Mouse (Mus musculus) left cerebral cortex, postnatal 10 days (tissue): ENCODE data around the gene Tlr3. TPM values are rescaled to one million over a fixed set of nuclear protein-coding genes. Genes with fewer than 3 reads are reported as not detected.
A peak's percentile ranks its signal among the peaks of the same experiment; 100 is the strongest.

Experiments used
- DNase-seq, 2 experiments: peaks; one replicate each; pipeline ENCODE4 v3.0.0; 2021 to 2022; ENCODE audit warnings: low spot score in 2 of 2, mixed read lengths in 1 of 2; ENCODE audit errors: extremely low spot score in 1 of 2
- intact Hi-C: fragments of 180-260 bp; cut with DNase I; formaldehyde crosslinking; loops from one replicate; pipeline ENCODE4 v1.15.1; 2025
- total RNA-seq, 2 experiments: library from RNA; stranded (reverse); gene quantifications; 2 replicates each; pipeline ENCODE4 v1.2.3; 2021

Tlr3 gene
- total RNA-seq, result 1 to 10 TPM; 3.5 to 4.3 TPM

DNA sequence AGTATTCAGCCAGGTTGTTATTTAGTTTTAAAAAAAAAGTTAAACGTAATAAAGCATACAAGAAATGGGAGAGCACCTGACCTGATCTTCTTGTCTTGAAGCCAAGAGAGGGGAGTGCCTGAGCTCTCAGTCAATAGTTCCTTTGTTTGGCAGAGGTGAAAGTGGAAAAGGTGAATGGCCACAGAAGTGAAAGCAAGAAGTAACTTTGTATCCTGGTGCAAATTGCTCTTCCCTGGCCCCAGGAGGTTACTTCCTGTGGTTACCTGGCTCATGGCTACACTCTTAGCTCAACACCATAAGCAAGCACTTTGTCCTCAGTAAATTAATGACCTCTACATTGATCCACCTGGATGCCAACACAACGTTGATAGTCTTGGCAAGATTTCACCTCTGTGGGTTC lies at the start of gene Tlr3:
Tlr3 (minus strand) TSS at position 199 of the 400 bp plus-strand sequence.
- intact Hi-C loops, result no loop called here
- DNase-seq, result no peak

DNA sequence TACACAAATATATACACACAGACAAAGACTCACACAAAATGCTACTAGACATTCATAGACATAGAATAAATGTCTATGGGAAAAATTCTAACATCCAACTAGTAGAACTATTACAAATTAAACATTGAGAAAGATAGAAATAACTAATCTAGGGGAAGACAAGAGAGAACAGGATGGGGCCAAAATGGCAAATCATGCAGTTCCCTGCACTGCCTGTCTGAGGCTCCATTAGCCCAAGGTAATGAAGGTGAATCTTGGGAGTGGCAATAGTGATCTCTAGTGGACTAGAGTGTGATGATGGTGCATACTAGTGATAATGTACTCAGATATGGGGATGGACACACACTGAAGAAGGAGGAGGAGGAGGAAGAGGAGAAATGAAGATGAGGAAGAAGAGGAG lies 47.0 kb upstream of the Tlr3 start:
- intact Hi-C loops, result no loop called here

GRCm38 (mm10) chr8:45454426-45454825 lies 43.5 kb upstream of the Tlr3 start:
- intact Hi-C loops, result loop anchor here (1.0 to 5.0 kb wide), 3 partner anchors 173 to 480 kb away; partner anchors contain the start of gene Ccdc110
- DNase-seq, result peak; percentile 44 to 76

More for the DNA sequence above, 47.0 kb upstream of the Tlr3 start:
- DNase-seq, result no peak

DNA sequence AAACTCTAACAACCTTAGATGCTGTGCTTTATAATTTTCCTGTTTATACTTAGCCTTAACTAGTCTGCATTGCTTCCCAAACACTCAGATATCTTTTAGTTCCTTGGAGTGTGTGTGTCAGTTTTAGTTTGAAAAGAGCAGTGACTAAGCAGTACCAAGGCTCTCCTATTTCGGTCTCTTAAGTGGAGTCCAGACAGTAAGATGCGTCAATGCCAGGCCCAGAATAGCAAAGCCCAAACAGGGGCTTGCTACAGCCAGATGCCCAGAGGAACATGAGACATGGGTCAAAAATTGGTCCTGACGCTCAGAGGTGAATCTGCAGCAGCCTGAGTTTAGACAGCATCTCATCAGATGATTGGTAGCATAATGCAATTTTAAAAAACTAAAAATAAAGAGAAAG lies 41.2 kb upstream of the Tlr3 start:
- intact Hi-C loops, result loop anchor here (5.0 kb wide), 1 partner anchor 175 kb away; no protein-coding TSS in a partner anchor
- DNase-seq, result no peak

- intact Hi-C loops, result no loop called here
- DNase-seq, result no peak
Observed at GRCm38 (mm10) chr8:45448842-45449241, 38.0 kb upstream of the Tlr3 start.

DNA sequence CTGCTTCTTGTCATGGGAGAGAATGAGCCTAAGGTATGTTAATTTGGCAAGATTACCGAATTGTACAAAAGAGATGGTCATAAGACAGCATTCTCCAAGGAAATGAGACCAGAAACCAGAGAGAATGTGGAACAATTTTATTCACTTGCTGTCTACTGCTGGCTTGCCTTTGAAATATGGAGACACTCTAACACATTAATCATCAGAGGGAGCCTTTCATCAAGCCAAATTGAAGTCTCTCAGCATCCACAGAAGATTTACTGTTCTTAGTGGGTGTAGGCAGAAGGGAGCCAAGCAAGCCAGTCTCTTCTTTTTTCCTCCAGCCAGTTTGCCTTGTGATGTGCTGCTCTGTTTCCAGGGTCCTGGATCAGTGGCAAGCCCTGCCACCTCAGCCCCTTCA lies 37.4 kb upstream of the Tlr3 start:
- intact Hi-C loops, result no loop called here
- DNase-seq, result no peak

GRCm38 (mm10) chr8:45438899-45439535 lies 28.1 kb upstream of the Tlr3 start:
- DNase-seq, result peak in 1 of 2 experiments; percentile 65
- intact Hi-C loops, result loop anchor here (5.0 kb wide), 1 partner anchor 498 kb away; no protein-coding TSS in a partner anchor

- intact Hi-C loops, result no loop called here
- no peak for DNase-seq
Observed at GRCm38 (mm10) chr8:45420151-45420550, 9.3 kb upstream of the Tlr3 start.

DNA sequence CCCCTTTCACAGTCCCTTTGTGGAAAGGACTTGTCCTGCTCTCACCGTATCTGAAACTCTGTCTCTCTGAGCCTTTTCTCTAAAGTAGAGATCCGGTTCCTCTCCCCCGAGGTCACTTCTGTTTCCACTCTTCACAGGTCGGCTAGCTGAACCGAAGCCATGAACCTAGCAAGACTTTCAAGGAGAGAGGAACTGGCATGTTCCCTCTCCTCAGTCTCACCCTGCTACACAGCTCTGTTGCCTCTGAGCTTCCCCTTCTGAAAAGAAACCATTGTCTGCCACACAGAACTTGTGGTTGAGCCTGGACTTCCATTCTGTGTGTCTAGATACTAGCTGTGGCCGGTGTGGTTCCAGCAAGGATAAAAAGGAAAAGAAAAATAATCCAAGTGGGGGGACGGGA lies 4.1 kb upstream of the Tlr3 start:
- no peak for DNase-seq
- intact Hi-C loops, result no loop called here

GRCm38 (mm10) chr8:45410146-45410880 lies 567 bp downstream of the Tlr3 start:
- intact Hi-C loops, result no loop called here
- DNase-seq, result peak; percentile 22 to 82

DNA sequence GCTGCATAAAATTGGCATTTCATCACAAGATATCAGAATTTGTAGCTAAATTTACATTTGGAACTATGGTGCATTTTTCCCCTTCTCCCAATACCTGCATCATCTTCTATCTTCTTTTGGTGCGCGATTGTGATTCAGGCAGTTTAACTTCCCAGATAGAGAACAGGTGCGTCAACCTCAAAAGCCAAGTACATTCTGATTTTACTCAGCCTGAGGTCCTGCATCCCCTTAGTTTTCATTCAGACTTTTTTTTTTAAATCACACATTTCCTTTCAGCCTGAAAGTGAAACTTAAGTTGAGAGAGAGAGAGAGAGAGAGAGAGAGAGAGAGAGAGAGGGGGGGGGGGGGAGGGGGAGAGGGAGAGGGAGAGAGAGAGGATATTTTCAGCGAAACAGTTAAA lies 1.2 kb downstream of the Tlr3 start:
- intact Hi-C loops, result no loop called here
- DNase-seq, result no peak

GRCm38 (mm10) chr8:45383250-45383649 lies 27.6 kb downstream of the Tlr3 start:
- DNase-seq, result no peak
- intact Hi-C loops, result no loop called here

DNA sequence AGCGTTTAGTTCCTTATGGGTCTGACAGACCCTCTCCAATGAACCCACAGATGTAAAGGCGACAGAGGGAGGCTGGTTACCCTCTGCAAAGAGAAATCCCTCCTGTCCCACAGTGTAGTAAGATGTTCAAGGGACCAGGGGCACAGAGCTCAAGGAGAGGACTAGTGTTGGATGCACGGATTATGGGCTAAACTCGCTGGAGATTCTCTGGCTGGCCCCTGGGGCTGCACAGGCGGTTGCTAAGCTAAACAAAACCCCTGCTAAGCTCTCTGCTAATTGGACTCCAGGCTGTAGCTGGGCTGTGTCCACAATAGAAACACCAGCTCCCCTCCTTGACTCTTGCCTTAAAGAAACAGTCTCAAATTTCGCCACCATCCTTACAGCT lies 28.9 kb downstream of the Tlr3 start, which contains the start of gene Fam149a:
Fam149a (minus strand) TSS at position 329 of the 385 bp plus-strand sequence.
- intact Hi-C loops, result no loop called here
- no peak for DNase-seq

GRCm38 (mm10) chr8:45381075-45381962 lies 29.6 kb downstream of the Tlr3 start:
- intact Hi-C loops, result no loop called here
- peak in 1 of 2 experiments; percentile 24 for DNase-seq

- DNase-seq, result no peak
- intact Hi-C loops, result no loop called here
Observed at GRCm38 (mm10) chr8:45380598-45380997, 30.3 kb downstream of the Tlr3 start.

GRCm38 (mm10) chr8:45374071-45374470 lies 36.8 kb downstream of the Tlr3 start:
- DNase-seq, result no peak
- intact Hi-C loops, result no loop called here

DNA sequence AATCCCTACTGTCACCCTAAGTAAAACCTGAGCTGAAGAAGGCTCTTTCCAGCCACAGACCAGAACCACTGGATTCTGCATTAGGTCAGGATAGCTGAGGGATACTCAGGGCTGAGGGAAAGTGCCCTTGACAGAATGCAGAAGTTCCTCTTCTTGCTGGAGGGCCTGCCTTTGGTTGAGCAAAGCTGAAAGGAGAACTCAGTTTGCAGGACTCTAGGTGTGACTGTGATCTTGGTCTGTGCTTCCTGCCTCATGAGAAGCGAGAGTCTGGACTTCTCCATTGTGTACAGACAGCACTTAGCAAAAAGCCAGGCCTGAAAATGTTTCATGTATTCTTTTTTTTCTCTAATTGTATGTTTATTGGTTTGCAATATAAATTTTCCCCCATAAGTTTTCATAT lies 43.7 kb downstream of the Tlr3 start:
- intact Hi-C loops, result loop anchor here (10.0 kb wide), 1 partner anchor 418 kb away; no protein-coding TSS in a partner anchor
- no peak for DNase-seq

- intact Hi-C loops, result loop anchor here (10.0 kb wide), 1 partner anchor 422 kb away; no protein-coding TSS in a partner anchor
- DNase-seq, result no peak
Observed at GRCm38 (mm10) chr8:45363220-45363619, 47.7 kb downstream of the Tlr3 start.

GRCm38 (mm10) chr8:45362323-45362722 lies 48.6 kb downstream of the Tlr3 start:
- peak in 1 of 2 experiments; percentile 32 for DNase-seq
- intact Hi-C loops, result loop anchor here (10.0 kb wide), 1 partner anchor 422 kb away; no protein-coding TSS in a partner anchor
